Mouse (Mus musculus): ENCODE results near the gene Pmm1. TPM values are rescaled to one million over a fixed set of nuclear protein-coding genes. Genes with fewer than 3 reads are reported as not detected.
"Not testable (repeated sequence)": the region's sequence is repeated elsewhere in the genome, so short reads cannot be mapped to it uniquely, and the experiment has no call there.

Gene Pmm1
- 62.2 and 75.2 TPM in 2 replicates for polyA plus RNA-seq (2015; fragmentation: Nextera tagmentation; extraction: Ambion mirVana)

GRCm38 (mm10) chr15:81960171-81961077 is at the start of gene Pmm1:
Gene Pmm1 (minus strand): TSS chr15:81960930.
- Histone ChIP-seq H3K9me3 (no peaks in the 10 kb centered on the region), H3K4me1 (replicated peaks) (peaks cover 11% of the 10 kb centered on the region), H3K4me2 (peak within 1 kb of the TSS; percentile 98), H3K9ac (peak within 1 kb of the TSS; percentile 87), H3K4me3 (peak within 1 kb of the TSS; percentile 69), H3K36me3 (peaks cover 3% of the 10 kb centered on the region), H3K27me3 (no peaks in the 10 kb centered on the region), H3K27ac (replicated peaks) (peak within 1 kb of the TSS; percentile 90)
- ATAC-seq (ENCODE audit: low read depth), result peak; percentile 99
- WGBS, result under 1% methylated on average over 76 of the region's 77 CpGs

- WGBS, result 92% methylated on average over 8 of the region's 8 CpGs
- Histone ChIP-seq H3K4me1 (replicated peaks) (no peaks in the 10 kb centered on the region), H3K27ac (replicated peaks) (no peak overlapping the region), H3K27me3 (no peaks in the 10 kb centered on the region), H3K4me2 (no peak overlapping the region), H3K4me3 (no peak overlapping the region), H3K36me3 (peaks cover 50% of the 10 kb centered on the region), H3K9ac (no peak overlapping the region), H3K9me3 (no peaks in the 10 kb centered on the region)
- ATAC-seq (ENCODE audit: low read depth), result no peak
These were observed 43.5 kb upstream of the Pmm1 start for GRCm38 (mm10) chr15:82004257-82004656.

- H3K36me3 ChIP-seq, result peaks cover 67% of the 10 kb centered on the region
- H3K4me3 ChIP-seq, result no peak overlapping the region
- no peak for ATAC-seq (ENCODE audit: low read depth)
- peaks cover 4% of the 10 kb centered on the region; the same call in 1 of the 2 replicates for H3K4me1 ChIP-seq (replicated peaks)
- H3K9ac ChIP-seq, result no peak overlapping the region
- WGBS, result 84% methylated on average over 6 of the region's 6 CpGs
- H3K4me2 ChIP-seq, result no peak overlapping the region
- no peak overlapping the region for H3K27ac ChIP-seq (replicated peaks)
- H3K9me3 ChIP-seq, result no peaks in the 10 kb centered on the region
- no peaks in the 10 kb centered on the region for H3K27me3 ChIP-seq
These were observed 33.3 kb upstream of the Pmm1 start for GRCm38 (mm10) chr15:81993992-81994391.

- Histone ChIP-seq H3K27ac (replicated peaks) (no peak overlapping the region), H3K27me3 (no peaks in the 10 kb centered on the region), H3K9me3 (no peaks in the 10 kb centered on the region), H3K36me3 (peaks cover 35% of the 10 kb centered on the region), H3K4me1 (replicated peaks) (peaks cover 8% of the 10 kb centered on the region; the same call in 1 of the 2 replicates), H3K9ac (no peak overlapping the region), H3K4me3 (no peak overlapping the region), H3K4me2 (no peak overlapping the region)
- 58% methylated on average over 7 of the region's 7 CpGs for WGBS
- ATAC-seq (ENCODE audit: low read depth), result no peak
These were observed 29.8 kb upstream of the Pmm1 start for GRCm38 (mm10) chr15:81990549-81990948.

DNA sequence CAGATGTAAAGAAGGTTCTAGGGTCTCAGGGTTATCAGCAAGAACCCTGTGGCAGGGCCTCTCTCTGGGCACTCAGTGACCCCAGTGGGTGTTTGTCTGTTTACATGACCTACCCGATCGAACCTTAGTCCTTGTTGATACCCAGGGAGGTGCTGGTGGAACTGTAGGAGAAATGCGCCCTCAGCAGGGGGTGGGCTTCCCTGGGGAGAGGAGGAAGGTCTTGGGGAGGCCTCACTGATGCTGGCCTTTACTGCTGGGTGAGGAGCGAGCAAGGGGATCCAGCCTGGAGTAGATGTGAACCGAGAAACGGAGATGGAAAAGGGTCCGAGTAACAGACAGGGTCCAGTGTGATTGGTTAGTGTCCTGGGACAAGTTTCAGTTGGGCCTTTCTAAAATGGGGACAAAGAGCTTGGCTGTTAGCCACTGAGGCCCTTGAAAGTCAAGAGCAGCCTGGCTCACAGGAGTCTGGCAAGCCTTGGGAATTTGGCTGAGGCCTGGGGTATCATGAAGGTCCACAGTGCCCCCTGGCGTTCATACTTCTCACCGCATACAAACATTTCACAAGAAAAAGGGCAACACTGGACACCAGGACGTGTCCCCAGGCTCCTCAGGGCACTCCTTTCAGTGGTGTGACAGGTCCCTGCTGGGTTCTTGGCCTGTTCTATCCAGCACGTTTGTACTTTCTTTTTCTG is 28.8 kb upstream of the Pmm1 start:
- 42% methylated on average over 11 of the region's 11 CpGs for WGBS
- Histone ChIP-seq H3K27ac (replicated peaks) (no peak overlapping the region), H3K4me1 (replicated peaks) (peaks cover 13% of the 10 kb centered on the region; the same call in 1 of the 2 replicates), H3K4me2 (no peak overlapping the region), H3K4me3 (no peak overlapping the region), H3K27me3 (no peaks in the 10 kb centered on the region), H3K9ac (no peak overlapping the region), H3K9me3 (no peaks in the 10 kb centered on the region), H3K36me3 (peaks cover 24% of the 10 kb centered on the region)
- ATAC-seq (ENCODE audit: low read depth), result peak; percentile 77; the same call in 1 of the 2 replicates

GRCm38 (mm10) chr15:81987646-81988045 is 26.9 kb upstream of the Pmm1 start, which contains the start of gene Xrcc6:
Gene Xrcc6 (plus strand): TSS chr15:81987835.
- no peaks in the 10 kb centered on the region for H3K9me3 ChIP-seq
- no peak within 1 kb of the TSS for H3K4me3 ChIP-seq
- no peaks in the 10 kb centered on the region for H3K27me3 ChIP-seq
- H3K4me2 ChIP-seq, result no peak within 1 kb of the TSS
- no peak for ATAC-seq (ENCODE audit: low read depth)
- WGBS, result 85% methylated on average over 3 of the region's 3 CpGs
- H3K36me3 ChIP-seq, result peaks cover 6% of the 10 kb centered on the region; the same call in 1 of the 2 replicates
- H3K4me1 ChIP-seq (replicated peaks), result peaks cover 13% of the 10 kb centered on the region; the same call in 1 of the 2 replicates
- H3K9ac ChIP-seq, result no peak within 1 kb of the TSS
- no peak within 1 kb of the TSS for H3K27ac ChIP-seq (replicated peaks)

GRCm38 (mm10) chr15:81985267-81986161 is 24.8 kb upstream of the Pmm1 start:
- H3K9ac ChIP-seq, result no peak overlapping the region
- ATAC-seq (ENCODE audit: low read depth), result no peak
- H3K27ac ChIP-seq (replicated peaks), result no peak overlapping the region
- peaks cover 13% of the 10 kb centered on the region; the same call in 1 of the 2 replicates for H3K4me1 ChIP-seq (replicated peaks)
- no peaks in the 10 kb centered on the region for H3K36me3 ChIP-seq
- no peaks in the 10 kb centered on the region for H3K9me3 ChIP-seq
- no peaks in the 10 kb centered on the region for H3K27me3 ChIP-seq
- no peak overlapping the region for H3K4me2 ChIP-seq
- 73% methylated on average over 2 of the region's 2 CpGs for WGBS
- H3K4me3 ChIP-seq, result no peak overlapping the region

- Histone ChIP-seq H3K4me1 (replicated peaks) (0 out of 2 replicates have a peak, but pooled peaks cover 8% of the 10 kb centered on the region), H3K9ac (no peak overlapping the region), H3K36me3 (no peaks in the 10 kb centered on the region), H3K4me2 (no peak overlapping the region), H3K9me3 (no peaks in the 10 kb centered on the region), H3K27me3 (no peaks in the 10 kb centered on the region), H3K4me3 (no peak overlapping the region), H3K27ac (replicated peaks) (no peak overlapping the region)
- no peak for ATAC-seq (ENCODE audit: low read depth)
- WGBS, result 52% methylated on average over 1 of the region's 1 CpGs
These were observed 21.4 kb upstream of the Pmm1 start for GRCm38 (mm10) chr15:81982173-81982572.

DNA sequence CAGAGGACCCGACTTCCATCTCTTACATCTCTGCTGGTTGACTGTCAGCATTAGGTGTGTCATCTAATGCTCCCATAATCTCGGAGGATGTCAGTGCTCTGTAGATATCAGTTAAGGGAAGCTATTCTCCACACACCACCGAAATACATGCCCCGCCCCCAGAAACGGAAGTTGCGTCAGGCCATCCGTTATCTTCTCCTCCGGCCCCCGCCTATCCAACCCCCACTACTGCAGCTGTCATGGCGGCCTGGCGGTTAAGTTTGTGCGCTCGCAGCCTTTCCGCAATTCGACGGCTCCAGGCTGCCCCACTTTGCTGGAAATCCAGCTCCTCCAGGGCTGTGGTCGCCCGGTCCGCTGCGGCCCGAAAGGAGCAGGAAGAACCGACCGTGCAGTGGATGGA is 19.6 kb upstream of the Pmm1 start, which contains the start of gene 1700029P11Rik:
1700029P11Rik (plus strand) TSS at position 220 of the 400 bp plus-strand sequence.
- Histone ChIP-seq H3K4me3 (no peak within 1 kb of the TSS), H3K27ac (replicated peaks) (no peak within 1 kb of the TSS), H3K4me1 (replicated peaks) (0 out of 2 replicates have a peak, but pooled peaks cover 2% of the 10 kb centered on the region), H3K9ac (no peak within 1 kb of the TSS), H3K9me3 (no peaks in the 10 kb centered on the region), H3K27me3 (no peaks in the 10 kb centered on the region), H3K36me3 (no peaks in the 10 kb centered on the region), H3K4me2 (no peak within 1 kb of the TSS)
- ATAC-seq (ENCODE audit: low read depth), result no peak
- WGBS, result 93% methylated on average over 23 of the region's 23 CpGs

DNA sequence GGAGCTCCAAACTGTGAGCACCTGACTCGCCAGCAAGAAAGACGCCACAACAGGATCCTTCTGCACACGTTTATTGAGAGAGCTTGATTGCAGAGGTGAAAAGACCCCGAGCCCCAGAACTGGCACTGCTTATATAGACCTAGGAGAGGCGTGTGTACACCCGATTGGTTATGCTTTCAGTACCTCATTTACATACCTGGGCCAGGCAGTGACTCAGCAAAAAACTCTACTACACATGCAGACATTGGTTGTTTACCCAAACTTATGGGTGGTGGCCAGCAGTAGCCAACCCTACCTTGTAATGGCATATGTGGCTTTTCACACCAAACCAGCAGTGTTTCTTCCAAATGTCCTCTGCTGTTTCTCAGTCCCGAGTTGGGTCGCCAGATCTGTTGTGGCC is 14.4 kb upstream of the Pmm1 start:
- not testable (repeated sequence) for H3K36me3 ChIP-seq; H3K27me3 ChIP-seq; H3K9ac ChIP-seq; ATAC-seq (ENCODE audit: low read depth); H3K27ac ChIP-seq (replicated peaks); H3K4me3 ChIP-seq; H3K4me2 ChIP-seq; H3K4me1 ChIP-seq (replicated peaks)
- peaks cover 12% of the 10 kb centered on the region; the same call in 1 of the 2 replicates for H3K9me3 ChIP-seq
- 91% methylated on average over 8 of the region's 8 CpGs for WGBS

GRCm38 (mm10) chr15:81970498-81970897 is 9.8 kb upstream of the Pmm1 start:
- not testable (repeated sequence) for H3K4me3 ChIP-seq; ATAC-seq (ENCODE audit: low read depth); H3K4me2 ChIP-seq; H3K27me3 ChIP-seq; H3K27ac ChIP-seq (replicated peaks); H3K9ac ChIP-seq; H3K36me3 ChIP-seq; H3K4me1 ChIP-seq (replicated peaks)
- H3K9me3 ChIP-seq, result peaks cover 12% of the 10 kb centered on the region; the same call in 1 of the 2 replicates
- 89% methylated on average over 4 of the region's 4 CpGs for WGBS

Data from neural tube, embryonic 13.5 days (tissue).